Mouse (Mus musculus) T-helper 1 cell (primary cell): ENCODE measurements around the gene Osbpl10.

Source experiments
- in situ Hi-C: fragments of 300-600 bp; cut with MboI, MseI; formaldehyde crosslinking; loops from one replicate; pipeline ENCODE4 v1.15.1; 2025; ENCODE audit warnings: high pct_unique_total_duplicates

Osbpl10 gene

GRCm38 (mm10) chr9:114982689-114983360 lies 4.5 kb downstream of the Osbpl10 start, which contains the start of gene Rps27rt:
Gene Rps27rt (minus strand): TSS chr9:114982739.
- in situ Hi-C loops = loop anchor here (10.0 kb wide), 1 partner anchor 1592 kb away; no protein-coding TSS in a partner anchor

GRCm38 (mm10) chr9:114985741-114986140 lies 7.4 kb downstream of the Osbpl10 start:
- in situ Hi-C loops = loop anchor here (10.0 kb wide), 1 partner anchor 1589 kb away; no protein-coding TSS in a partner anchor

- in situ Hi-C loops = loop anchor here (10.0 kb wide), 1 partner anchor 1588 kb away; no protein-coding TSS in a partner anchor
These were observed 8.0 kb downstream of the Osbpl10 start for GRCm38 (mm10) chr9:114986361-114986760.

- in situ Hi-C loops = loop anchor here (10.0 kb wide), 1 partner anchor 1587 kb away; no protein-coding TSS in a partner anchor
These were observed 9.7 kb downstream of the Osbpl10 start for GRCm38 (mm10) chr9:114988029-114988428.

- in situ Hi-C loops = loop anchor here (10.0 kb wide), 1 partner anchor 1586 kb away; no protein-coding TSS in a partner anchor
These were observed 10.4 kb downstream of the Osbpl10 start for GRCm38 (mm10) chr9:114988610-114989327.

- in situ Hi-C loops = loop anchor here (10.0 kb wide), 1 partner anchor 384 kb away; no protein-coding TSS in a partner anchor
These were observed 12.1 kb downstream of the Osbpl10 start for GRCm38 (mm10) chr9:114990421-114990820.

- in situ Hi-C loops = loop anchor here (10.0 kb wide), 1 partner anchor 382 kb away; no protein-coding TSS in a partner anchor
These were observed 14.2 kb downstream of the Osbpl10 start for GRCm38 (mm10) chr9:114992528-114992927.

- in situ Hi-C loops = loop anchor here (10.0 kb wide), 1 partner anchor 380 kb away; no protein-coding TSS in a partner anchor
These were observed 16.9 kb downstream of the Osbpl10 start for GRCm38 (mm10) chr9:114995250-114995649.

GRCm38 (mm10) chr9:114995716-114996115 lies 17.3 kb downstream of the Osbpl10 start:
- in situ Hi-C loops = loop anchor here (10.0 kb wide), 1 partner anchor 379 kb away; no protein-coding TSS in a partner anchor

GRCm38 (mm10) chr9:114996489-114996888 lies 18.1 kb downstream of the Osbpl10 start:
- in situ Hi-C loops = loop anchor here (10.0 kb wide), 1 partner anchor 378 kb away; no protein-coding TSS in a partner anchor

- in situ Hi-C loops = loop anchor here (10.0 kb wide), 1 partner anchor 376 kb away; no protein-coding TSS in a partner anchor
These were observed 20.8 kb downstream of the Osbpl10 start for GRCm38 (mm10) chr9:114999010-114999770.

GRCm38 (mm10) chr9:114999771-115000146 lies 21.4 kb downstream of the Osbpl10 start:
- in situ Hi-C loops = loop anchor here (10.0 kb wide), 1 partner anchor 375 kb away; no protein-coding TSS in a partner anchor

- in situ Hi-C loops = no loop called here
These were observed 27.1 kb downstream of the Osbpl10 start for GRCm38 (mm10) chr9:115005446-115005845.

- in situ Hi-C loops = no loop called here
These were observed 29.4 kb downstream of the Osbpl10 start for GRCm38 (mm10) chr9:115007776-115008175.

- in situ Hi-C loops = no loop called here
These were observed 29.8 kb downstream of the Osbpl10 start for GRCm38 (mm10) chr9:115008194-115008593.

GRCm38 (mm10) chr9:115012367-115012766 lies 34.0 kb downstream of the Osbpl10 start:
- in situ Hi-C loops = no loop called here

GRCm38 (mm10) chr9:115020141-115020540 lies 41.8 kb downstream of the Osbpl10 start:
- in situ Hi-C loops = no loop called here

- in situ Hi-C loops = no loop called here
These were observed 43.0 kb downstream of the Osbpl10 start for GRCm38 (mm10) chr9:115021419-115021818.

- in situ Hi-C loops = no loop called here
These were observed 44.8 kb downstream of the Osbpl10 start for GRCm38 (mm10) chr9:115023137-115023536.

GRCm38 (mm10) chr9:115023708-115024383 lies 45.5 kb downstream of the Osbpl10 start:
- in situ Hi-C loops = no loop called here

GRCm38 (mm10) chr9:115029307-115029706 lies 50.9 kb downstream of the Osbpl10 start:
- in situ Hi-C loops = no loop called here
